Mouse (Mus musculus) adrenal gland, postnatal 36 days (tissue): ENCODE measurements around the gene Pbrm1. TPM values are rescaled to one million over a fixed set of nuclear protein-coding genes. Genes with fewer than 3 reads are reported as not detected.

Experiments used
- DNase-seq, 2 experiments: peaks; one replicate each; pipeline ENCODE4 v3.0.0; 2021; ENCODE audit warnings: mixed read lengths in 1 of 2
- total RNA-seq, 2 experiments: library from RNA; stranded (reverse); gene quantifications; 2 replicates each; pipeline ENCODE4 v1.2.3; 2021

The Pbrm1 gene
- total RNA-seq, 2 experiments from 2014 or later, result 56.9 to 57.6 TPM

DNA sequence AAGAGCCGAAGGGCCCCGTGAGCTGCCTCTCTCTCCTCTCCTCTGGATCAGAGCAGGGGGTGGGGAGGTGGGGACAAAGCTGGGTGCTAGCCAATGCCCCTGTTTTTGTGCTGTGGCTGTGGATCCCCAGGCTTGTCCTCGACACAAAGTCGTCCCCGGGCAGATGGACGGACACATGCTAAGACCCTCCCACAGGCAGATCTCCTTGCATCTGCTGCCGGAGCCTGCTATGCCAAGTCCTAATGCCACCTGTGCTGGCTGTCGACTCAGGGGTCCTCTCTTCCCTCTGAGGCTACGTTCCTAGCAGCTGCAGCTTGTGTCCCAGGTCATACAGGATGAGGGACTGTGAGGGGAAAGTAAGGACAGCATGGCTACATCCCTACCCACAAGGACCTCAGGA is 147.9 kb downstream of the Pbrm1 start:
- DNase-seq, result no peak

DNA sequence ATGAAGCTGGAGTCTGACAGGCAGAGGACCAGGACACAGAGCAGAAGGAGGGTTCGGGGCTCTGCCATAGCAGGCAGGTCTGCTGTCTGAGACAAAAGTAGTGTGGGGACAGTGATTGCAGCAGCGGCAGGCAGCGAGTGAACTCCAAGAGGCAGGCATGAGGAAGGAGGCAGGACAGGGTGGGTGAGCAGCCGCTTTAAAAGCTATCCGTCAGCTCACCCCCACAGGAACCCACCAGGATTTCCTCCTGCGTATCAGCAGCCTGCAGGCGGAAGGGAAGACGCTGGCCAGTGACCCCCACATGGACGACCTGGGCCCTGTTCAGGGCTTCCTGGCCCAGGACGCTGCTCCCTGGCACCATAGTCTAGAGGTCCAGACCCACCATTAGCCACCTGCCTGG is 149.5 kb downstream of the Pbrm1 start, which contains the start of gene Stab1:
TSS of gene Stab1 (minus strand) at position 217 of the 400 bp plus-strand sequence.
- DNase-seq, result peak; percentile 60 to 69

DNA sequence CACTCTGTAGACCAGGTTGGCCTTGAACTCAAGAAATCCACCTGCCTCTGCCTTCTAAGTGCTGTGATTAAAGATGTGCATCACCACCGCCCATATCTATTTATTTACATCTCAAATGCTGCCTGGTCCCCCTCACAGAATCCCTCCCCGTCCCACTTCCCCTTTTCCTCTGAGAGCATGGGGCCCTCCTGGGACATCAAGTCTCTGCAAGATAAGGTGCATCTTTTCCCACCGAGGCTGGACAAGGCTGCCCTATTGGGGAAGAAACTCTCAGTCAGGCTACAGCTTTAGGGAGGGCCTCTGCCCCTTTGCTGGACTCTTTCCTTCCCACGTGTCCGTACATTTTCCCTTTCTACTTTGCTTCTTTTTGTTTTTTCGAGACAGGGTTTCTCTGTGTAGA is 150.6 kb downstream of the Pbrm1 start:
- no peak for DNase-seq

DNA sequence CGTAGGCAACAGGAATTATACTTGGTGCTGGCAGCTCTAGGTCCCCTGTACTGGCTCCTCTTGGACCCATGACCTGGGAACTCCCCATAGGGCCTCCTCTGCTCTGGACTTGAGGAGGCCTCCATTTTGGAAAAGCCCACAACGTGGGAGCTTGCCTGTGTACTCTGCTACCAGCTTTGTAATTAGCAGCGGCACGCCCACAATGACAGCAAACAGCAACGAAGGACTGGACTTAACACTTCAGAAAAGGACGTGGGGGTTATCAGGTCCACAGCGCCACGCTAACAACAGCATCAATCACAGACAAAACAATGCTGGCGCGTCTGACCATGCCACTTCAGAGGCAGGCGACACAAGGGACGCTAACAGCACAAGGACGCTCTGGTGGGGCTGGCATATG is 152.0 kb downstream of the Pbrm1 start:
- no peak for DNase-seq

Other genes with a start within 250 kb of the Pbrm1 start
- gene Tmem110, start 193.5 kb upstream of the Pbrm1 start, total RNA-seq, result 10 to 100 TPM; 16.9 to 26.3 TPM
- 1 to 10 TPM; 2.2 to 4.7 TPM for gene Mustn1, start 139.9 kb upstream of the Pbrm1 start, total RNA-seq
- 1 to 10 TPM; 4.5 to 5.3 TPM for gene Itih4, start 132.7 kb upstream of the Pbrm1 start, total RNA-seq
- gene Itih3, start 95.4 kb upstream of the Pbrm1 start, total RNA-seq, result 1 to 10 TPM in 1 of 2 experiments, under 1 TPM in 1; 0.16 to 2.0 TPM
- under 1 TPM in 1 of 2 experiments, not detected in 1; 0.36 TPM for gene Itih1, start 75.8 kb upstream of the Pbrm1 start, total RNA-seq
- gene Nek4, start 67.8 kb upstream of the Pbrm1 start, total RNA-seq, result 10 to 100 TPM; 11.2 to 12.6 TPM
- gene Glt8d1, start 17.7 kb upstream of the Pbrm1 start, total RNA-seq, result 10 to 100 TPM; 45.8 to 49.2 TPM
- 100 to 1,000 TPM; 240 to 257 TPM for gene Spcs1, start 17.5 kb upstream of the Pbrm1 start, total RNA-seq
- gene Gnl3, start within 50 bp of the Pbrm1 start, total RNA-seq, result 100 to 1,000 TPM in 1 of 2 experiments, 10 to 100 TPM in 1; 70.5 to 126 TPM
- gene Smim4, start 109.8 kb downstream of the Pbrm1 start, total RNA-seq, result 10 to 100 TPM; 50.5 to 85.0 TPM
- gene Nt5dc2, start 111.9 kb downstream of the Pbrm1 start, total RNA-seq, result 10 to 100 TPM; 24.0 to 29.3 TPM
- 10 to 100 TPM; 61.7 to 88.5 TPM for gene Stab1, start 149.5 kb downstream of the Pbrm1 start, total RNA-seq
- gene Tnnc1, start 189.2 kb downstream of the Pbrm1 start, total RNA-seq, result 1 to 10 TPM in 1 of 2 experiments, under 1 TPM in 1; 0.76 to 1.5 TPM
- gene Nisch, start 197.8 kb downstream of the Pbrm1 start, total RNA-seq, result 100 to 1,000 TPM; 265 to 294 TPM
- gene Sema3g, start 198.7 kb downstream of the Pbrm1 start, total RNA-seq, result 1 to 10 TPM; 5.7 to 9.6 TPM
- 1 to 10 TPM; 5.1 to 8.9 TPM for gene Phf7, start 232.2 kb downstream of the Pbrm1 start, total RNA-seq
- gene Bap1, start 232.3 kb downstream of the Pbrm1 start, total RNA-seq, result 10 to 100 TPM; 61.8 to 63.2 TPM